Mouse (Mus musculus) ovary, postnatal 10 days (tissue): ENCODE measurements around the gene Fem1a.

Experiments used
- DNase-seq: peaks from one replicate; pipeline ENCODE4 v3.0.0; 2022; ENCODE audit warnings: low spot score

Fem1a gene

GRCm38 (mm10) chr17:56303847-56304586 lies 47.4 kb downstream of the Fem1a start:
- DNase-seq: peak; percentile 93

GRCm38 (mm10) chr17:56304718-56305117 lies 48.1 kb downstream of the Fem1a start:
- DNase-seq: no peak

GRCm38 (mm10) chr17:56305156-56305555 lies 48.5 kb downstream of the Fem1a start:
- DNase-seq: no peak

- no peak for DNase-seq
These were observed 49.2 kb downstream of the Fem1a start for GRCm38 (mm10) chr17:56305826-56306225.

- DNase-seq: no peak
These were observed 51.5 kb downstream of the Fem1a start for GRCm38 (mm10) chr17:56308088-56308487.

GRCm38 (mm10) chr17:56309191-56309945 lies 52.8 kb downstream of the Fem1a start:
- DNase-seq: no peak
